ENCODE assay signal across 14 mouse cellular contexts in genomic region chr5:139287099-139287498, GRCm38 (mm10). TPM values are rescaled to one million over a fixed set of nuclear protein-coding genes. Genes with fewer than 3 reads are reported as not detected.
DNase-seq lines count a peak whose midpoint lies in the region; ATAC-seq lines count a peak whose summit lies in the region.
"Had no signal": no experiment of that assay in that cellular context is flagged by ENCODE, and none has a peak within 500 bp of the region (broad histone marks: within the 10 kb centered on the region; RNA-seq: fewer than 3 reads in every experiment).

No protein-coding gene starts in this region.

- no peak for DNase-seq in forebrain, embryonic 10.5 days (ENCODE audit: extremely low spot score, low spot score)
- DNase-seq in forebrain, embryonic 14.5 days (ENCODE audit: low spot score), result no peak
- DNase-seq in MEL-GATA-1-ER (ENCODE audit: extremely low read depth, low read depth) (peak; percentile 96), liver (peak; percentile 52)
- no peak for DNase-seq in kidney, postnatal 36 days
- no peak for DNase-seq in cerebellum, adult 8-10 months
- no peak for DNase-seq in cerebellum, adult 11-12 months
- DNase-seq: heart, postnatal 36 days; kidney, postnatal 10 days; right cerebral cortex, postnatal 4 days had no signal

- no peak overlapping the region for H3K4me2 ChIP-seq in forebrain, embryonic 14.5 days (ENCODE audit: low read length)
- H3K4me2 ChIP-seq: embryonic facial prominence, embryonic 13.5 days; limb, embryonic 12.5 days; neural tube, embryonic 12.5 days had no signal

- no peaks in the 10 kb centered on the region for H3K9me3 ChIP-seq in forebrain, embryonic 10.5 days
- no peaks in the 10 kb centered on the region for H3K9me3 ChIP-seq in forebrain, embryonic 14.5 days (replicated peaks; ENCODE audit: control insufficient read depth, low read length)
- H3K9me3 ChIP-seq: embryonic facial prominence, embryonic 13.5 days; limb, embryonic 12.5 days had no signal

- no peak overlapping the region for H3K4me3 ChIP-seq in forebrain, embryonic 10.5 days
- H3K4me3 ChIP-seq in forebrain, embryonic 14.5 days (ENCODE audit: low read depth, low read length), result no peak overlapping the region
- H3K4me3 ChIP-seq: embryonic facial prominence, embryonic 13.5 days; limb, embryonic 12.5 days; neural tube, embryonic 12.5 days had no signal

- peak overlapping the region; percentile 25; the same call in 1 of the 2 replicates for H3K27ac ChIP-seq in forebrain, embryonic 10.5 days
- H3K27ac ChIP-seq in forebrain, embryonic 14.5 days (ENCODE audit: low read depth, low read length), result no peak overlapping the region
- H3K27ac ChIP-seq: embryonic facial prominence, embryonic 13.5 days; limb, embryonic 12.5 days; neural tube, embryonic 12.5 days had no signal

- H3K36me3 ChIP-seq in forebrain, embryonic 10.5 days (replicated peaks), result no peaks in the 10 kb centered on the region
- H3K36me3 ChIP-seq in forebrain, embryonic 14.5 days (ENCODE audit: control insufficient read depth, insufficient read depth, low read length), result no peaks in the 10 kb centered on the region
- H3K36me3 ChIP-seq: embryonic facial prominence, embryonic 13.5 days; limb, embryonic 12.5 days; neural tube, embryonic 12.5 days had no signal

- H3K4me1 ChIP-seq in forebrain, embryonic 10.5 days, result peaks cover 21% of the 10 kb centered on the region
- no peaks in the 10 kb centered on the region for H3K4me1 ChIP-seq in forebrain, embryonic 14.5 days (ENCODE audit: control insufficient read depth, insufficient read depth, low read length)
- H3K4me1 ChIP-seq: embryonic facial prominence, embryonic 13.5 days; limb, embryonic 12.5 days had no signal

- ATAC-seq in forebrain, embryonic 14.5 days, result no peak
- ATAC-seq in megakaryocyte progenitor cell, adult 5-6 weeks (replicated peaks; ENCODE audit: poor library complexity), result peak; percentile 72

- H3K9ac ChIP-seq in forebrain, embryonic 14.5 days (ENCODE audit: low read length), result no peak overlapping the region
- H3K9ac ChIP-seq: embryonic facial prominence, embryonic 13.5 days; limb, embryonic 12.5 days; neural tube, embryonic 12.5 days had no signal

- WGBS in forebrain, embryonic 10.5 days, result 88% methylated on average over 5 of the region's 5 CpGs
- 93% methylated on average over 5 of the region's 5 CpGs for WGBS in forebrain, embryonic 14.5 days

- no peaks in the 10 kb centered on the region for H3K27me3 ChIP-seq in forebrain, embryonic 10.5 days (ENCODE audit: poor library complexity, severe bottlenecking)
- H3K27me3 ChIP-seq in forebrain, embryonic 14.5 days (replicated peaks; ENCODE audit: control insufficient read depth, insufficient read depth, low read length), result no peaks in the 10 kb centered on the region
- H3K27me3 ChIP-seq: embryonic facial prominence, embryonic 13.5 days; limb, embryonic 12.5 days; neural tube, embryonic 12.5 days had no signal

RNA-seq across cellular contexts. Expression of gene Get4, which starts 35.0 kb away (rescaled TPM):
- polyA plus RNA-seq in forebrain, embryonic 10.5 days (2016; fragmentation: Nextera tagmentation; extraction: Ambion mirVana), result 187 and 188 TPM in 2 replicates
- polyA plus RNA-seq in forebrain, embryonic 14.5 days (2014; fragmentation: Nextera tagmentation; extraction: Ambion mirVana), result 114 and 125 TPM in 2 replicates
- 23.0 and 39.2 TPM in 2 replicates for total RNA-seq in megakaryocyte progenitor cell, adult 5-6 weeks (2015)
- total RNA-seq in megakaryocyte progenitor cell, adult 5-6 weeks (2017), result 17.4 and 27.4 TPM in 2 replicates

RNA-seq across cellular contexts. Expression of gene Adap1, which starts 38.3 kb away (rescaled TPM):
- polyA plus RNA-seq in forebrain, embryonic 10.5 days (2016; fragmentation: Nextera tagmentation; extraction: Ambion mirVana), result 0.27 and 0.49 TPM in 2 replicates
- polyA plus RNA-seq in forebrain, embryonic 14.5 days (2014; fragmentation: Nextera tagmentation; extraction: Ambion mirVana), result 12.8 and 21.6 TPM in 2 replicates
- total RNA-seq in megakaryocyte progenitor cell, adult 5-6 weeks (2015), result 23.8 and 27.4 TPM in 2 replicates
- total RNA-seq in megakaryocyte progenitor cell, adult 5-6 weeks (2017), result 29.9 and 47.0 TPM in 2 replicates

Comparison
In these comparisons a context has a peak if more than half of its experiments do, and no peak if none do; other contexts are left out.
1. DNase-seq: peak in MEL-GATA-1-ER (single experiment) and liver (single experiment); none in forebrain, embryonic 10.5 days (single experiment), forebrain, embryonic 14.5 days (single experiment), kidney, postnatal 36 days (0 of 2), cerebellum, adult 8-10 months (single experiment) and cerebellum, adult 11-12 months (single experiment).